Mouse (Mus musculus) bone marrow, adult 2 months (tissue): ENCODE measurements around the gene Sys1.

ENCODE experiments used
- CTCF ChIP-seq: fragments of 200-500 bp; IDR thresholded peaks from 2 replicates; pipeline ENCODE4 v1.5.1; 2011; ENCODE audit warnings: low read length, control low read depth; ENCODE audit not compliant: control insufficient read depth, insufficient read depth
- POLR2A ChIP-seq: fragments of 200-500 bp; IDR thresholded peaks from 2 replicates; pipeline ENCODE4 v1.6.1; 2011; ENCODE audit warnings: low read depth, mild to moderate bottlenecking, control low read depth, low read length, borderline replicate concordance; ENCODE audit not compliant: control insufficient read depth

DNA sequence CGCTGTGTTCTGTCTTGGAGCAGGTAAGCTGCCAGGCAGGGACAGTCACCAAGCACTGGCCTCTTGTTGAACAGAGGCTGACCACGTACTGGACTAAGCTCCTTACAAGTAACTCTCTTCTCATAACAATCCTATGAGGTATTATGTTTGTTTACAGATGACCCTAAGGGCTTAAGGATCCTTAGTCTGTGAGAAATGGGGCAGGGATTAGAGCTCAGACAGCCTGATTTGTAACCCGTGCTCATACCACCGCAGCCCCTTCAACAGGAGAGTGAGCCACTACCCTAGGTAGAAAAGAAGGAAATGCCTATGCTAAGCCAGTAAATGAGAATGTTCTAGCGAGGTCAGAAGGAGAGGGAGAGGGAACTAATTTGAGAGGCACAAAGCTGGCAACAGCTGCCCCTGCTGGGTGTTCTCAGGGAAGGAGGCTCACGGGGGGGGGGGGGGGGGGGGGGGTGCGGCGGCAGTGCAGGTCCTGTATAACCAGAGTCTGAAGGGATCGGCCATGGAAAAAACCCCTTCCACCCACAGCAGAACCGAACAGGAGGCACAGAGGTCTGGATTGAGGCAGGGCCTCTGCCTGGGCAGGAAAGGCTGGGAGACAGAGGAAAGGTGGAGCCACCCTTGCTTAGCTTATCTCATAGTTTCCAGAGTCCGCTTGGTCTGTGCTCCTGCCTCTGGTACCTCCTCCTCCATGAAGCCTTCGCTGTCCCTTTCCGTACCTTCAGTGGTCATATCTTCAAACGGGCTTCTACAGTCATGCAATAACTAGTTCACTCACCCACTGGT lies 55.6 kb downstream of the Sys1 start:
- TF ChIP-seq CTCF (no peak), POLR2A (no peak)
